Mouse (Mus musculus) frontal cortex, postnatal 14 days (tissue): ENCODE data around the gene Hoxb4.

Experiments used
- DNase-seq, 2 experiments: peaks; one replicate each; pipeline ENCODE4 v3.0.0; 2022; ENCODE audit warnings: low spot score in 2 of 2

The Hoxb4 gene

GRCm38 (mm10) chr11:96317608-96318367 is at the start of gene Hoxb4:
Gene Hoxb4, plus strand, starts transcription at chr11:96318267.
- DNase-seq = no peak

- no peak for DNase-seq
These were observed 48.2 kb upstream of the Hoxb4 start for GRCm38 (mm10) chr11:96269869-96270268.

- DNase-seq = no peak
These were observed 47.0 kb upstream of the Hoxb4 start, which contains the start of gene Hoxb9 for GRCm38 (mm10) chr11:96270996-96271540. Gene Hoxb9, plus strand, starts transcription at chr11:96271457.

- DNase-seq = no peak
These were observed 46.5 kb upstream of the Hoxb4 start for GRCm38 (mm10) chr11:96271541-96272011.

GRCm38 (mm10) chr11:96272024-96272921 is 45.8 kb upstream of the Hoxb4 start:
- peak in 1 of 2 experiments; percentile 1 for DNase-seq

GRCm38 (mm10) chr11:96274428-96274827 is 43.6 kb upstream of the Hoxb4 start:
- no peak for DNase-seq

GRCm38 (mm10) chr11:96275896-96276295 is 42.2 kb upstream of the Hoxb4 start:
- no peak for DNase-seq

GRCm38 (mm10) chr11:96277151-96278044 is 40.7 kb upstream of the Hoxb4 start:
- DNase-seq = no peak

- DNase-seq = no peak
These were observed 39.7 kb upstream of the Hoxb4 start for GRCm38 (mm10) chr11:96278324-96278723.

- peak; percentile 51 to 75 for DNase-seq
These were observed 39.3 kb upstream of the Hoxb4 start for GRCm38 (mm10) chr11:96278773-96279172.

GRCm38 (mm10) chr11:96279421-96280233 is 38.4 kb upstream of the Hoxb4 start:
- no peak for DNase-seq

- DNase-seq = no peak
These were observed 37.4 kb upstream of the Hoxb4 start for GRCm38 (mm10) chr11:96280399-96281378.

GRCm38 (mm10) chr11:96281396-96281795 is 36.7 kb upstream of the Hoxb4 start:
- DNase-seq = no peak

GRCm38 (mm10) chr11:96281855-96282570 is 36.1 kb upstream of the Hoxb4 start, which contains the start of gene Hoxb8:
Gene Hoxb8, plus strand, starts transcription at chr11:96281905.
- DNase-seq = no peak

GRCm38 (mm10) chr11:96282795-96283430 is 35.2 kb upstream of the Hoxb4 start:
- DNase-seq = no peak

- no peak for DNase-seq
These were observed 33.9 kb upstream of the Hoxb4 start for GRCm38 (mm10) chr11:96284041-96284749.
